Mouse (Mus musculus): ENCODE measurements at regions not wholly inside any gene's neighbourhood (a gene's known extent, or its start where the extent isn't known, plus 50 kb on each side); places are given as distances from the start of the nearest gene placed in this dataset.
"Not testable (repeated sequence)": the region's sequence is repeated elsewhere in the genome, so short reads cannot be mapped to it uniquely, and the experiment has no call there.

DNA sequence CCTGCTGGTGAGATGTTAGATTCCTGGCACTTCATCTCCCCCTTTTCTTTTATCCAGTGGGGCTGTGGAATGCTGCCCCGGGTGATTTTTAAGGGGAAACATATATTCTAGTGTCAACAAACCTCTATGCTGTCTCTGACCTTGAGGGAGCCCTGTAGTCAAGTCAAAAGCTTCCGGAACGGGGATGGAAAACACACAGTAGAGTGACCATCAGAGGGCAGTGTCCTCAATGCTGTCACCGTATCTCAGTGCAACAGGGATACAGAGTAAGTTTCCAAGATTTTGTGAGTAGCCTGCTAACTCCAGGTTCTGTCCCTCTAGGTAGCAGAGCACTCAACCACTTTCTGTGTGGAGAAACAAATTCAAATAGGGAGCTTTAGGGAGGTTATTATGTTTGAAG, 555.7 kb upstream of the BB014433 start:
- H3K4me3 ChIP-seq (ENCODE audit: low read depth, low read length): no peak overlapping the region
- H3K9ac ChIP-seq (replicated peaks; ENCODE audit: low read depth, low read length): no peak overlapping the region
- no peaks in the 10 kb centered on the region for H3K27me3 ChIP-seq (ENCODE audit: control insufficient read depth, insufficient read depth, low read length)
- no peak overlapping the region for H3K4me2 ChIP-seq (ENCODE audit: low read depth, low read length)
- WGBS: 77% methylated on average over 4 of the region's 4 CpGs
- no peaks in the 10 kb centered on the region for H3K36me3 ChIP-seq (ENCODE audit: control insufficient read depth, insufficient read depth, low read length)
- no peak for ATAC-seq (ENCODE audit: low read depth)
- H3K4me1 ChIP-seq (ENCODE audit: control insufficient read depth, insufficient read depth, low read length): no peaks in the 10 kb centered on the region
- no peaks in the 10 kb centered on the region for H3K9me3 ChIP-seq (ENCODE audit: control insufficient read depth, low read length)
- H3K27ac ChIP-seq (ENCODE audit: low read depth, low read length): no peak overlapping the region

DNA sequence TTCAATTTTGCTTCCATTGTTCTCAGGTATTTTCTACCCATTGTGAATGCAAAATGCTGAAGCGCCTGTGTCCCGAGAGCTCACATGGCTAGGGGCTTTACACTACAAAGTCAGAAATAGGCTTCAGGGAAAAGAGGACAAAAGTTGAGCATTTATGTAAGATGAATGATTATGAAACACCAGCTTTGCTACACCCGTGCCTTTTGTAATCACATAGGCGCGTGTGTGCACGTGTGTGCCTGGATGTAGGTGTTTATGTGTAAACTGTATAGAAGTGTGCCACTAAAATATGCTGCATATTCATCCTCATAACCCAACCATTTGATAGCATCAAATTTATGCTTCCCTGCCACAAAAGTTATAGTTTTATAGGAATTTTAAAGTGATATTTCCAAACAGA, 547.2 kb upstream of the BB014433 start:
- H3K9me3 ChIP-seq (ENCODE audit: control insufficient read depth, low read length): no peaks in the 10 kb centered on the region
- H3K27ac ChIP-seq (ENCODE audit: low read depth, low read length): no peak overlapping the region
- WGBS: 93% methylated on average over 6 of the region's 6 CpGs
- H3K4me2 ChIP-seq (ENCODE audit: low read depth, low read length): no peak overlapping the region
- H3K27me3 ChIP-seq (ENCODE audit: control insufficient read depth, insufficient read depth, low read length): no peaks in the 10 kb centered on the region
- no peaks in the 10 kb centered on the region for H3K4me1 ChIP-seq (ENCODE audit: control insufficient read depth, insufficient read depth, low read length)
- ATAC-seq (ENCODE audit: low read depth): no peak
- H3K36me3 ChIP-seq (ENCODE audit: control insufficient read depth, insufficient read depth, low read length): no peaks in the 10 kb centered on the region
- H3K9ac ChIP-seq (replicated peaks; ENCODE audit: low read depth, low read length): no peak overlapping the region
- H3K4me3 ChIP-seq (ENCODE audit: low read depth, low read length): no peak overlapping the region

DNA sequence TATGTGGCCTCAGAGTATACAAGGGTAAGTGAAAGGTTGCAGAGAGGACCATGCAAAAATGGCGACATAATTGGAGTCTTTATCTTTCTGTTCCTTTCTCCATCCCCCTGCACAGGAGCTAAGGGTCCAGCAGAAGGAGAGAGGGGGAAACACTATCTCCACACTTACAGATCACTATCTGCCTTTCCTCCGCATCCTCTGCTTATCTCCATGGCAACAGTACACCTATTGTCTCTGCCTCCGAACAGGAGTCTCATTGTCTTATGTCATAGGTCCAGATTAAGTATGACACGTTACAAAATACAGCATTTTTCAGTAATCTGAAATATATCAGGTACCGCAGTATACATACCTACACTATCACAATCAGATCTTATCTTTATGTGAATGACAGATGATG, 537.9 kb upstream of the BB014433 start:
- Histone ChIP-seq H3K4me2 (ENCODE audit: low read depth, low read length) (no peak overlapping the region), H3K36me3 (ENCODE audit: control insufficient read depth, insufficient read depth, low read length) (no peaks in the 10 kb centered on the region), H3K27me3 (ENCODE audit: control insufficient read depth, insufficient read depth, low read length) (no peaks in the 10 kb centered on the region), H3K4me3 (ENCODE audit: low read depth, low read length) (no peak overlapping the region), H3K9ac (replicated peaks; ENCODE audit: low read depth, low read length) (no peak overlapping the region), H3K9me3 (ENCODE audit: control insufficient read depth, low read length) (no peaks in the 10 kb centered on the region), H3K4me1 (ENCODE audit: control insufficient read depth, insufficient read depth, low read length) (no peaks in the 10 kb centered on the region), H3K27ac (ENCODE audit: low read depth, low read length) (no peak overlapping the region)
- WGBS: 62% methylated on average over 5 of the region's 5 CpGs
- ATAC-seq (ENCODE audit: low read depth): peak; percentile 66; the same call in 1 of the 2 replicates

DNA sequence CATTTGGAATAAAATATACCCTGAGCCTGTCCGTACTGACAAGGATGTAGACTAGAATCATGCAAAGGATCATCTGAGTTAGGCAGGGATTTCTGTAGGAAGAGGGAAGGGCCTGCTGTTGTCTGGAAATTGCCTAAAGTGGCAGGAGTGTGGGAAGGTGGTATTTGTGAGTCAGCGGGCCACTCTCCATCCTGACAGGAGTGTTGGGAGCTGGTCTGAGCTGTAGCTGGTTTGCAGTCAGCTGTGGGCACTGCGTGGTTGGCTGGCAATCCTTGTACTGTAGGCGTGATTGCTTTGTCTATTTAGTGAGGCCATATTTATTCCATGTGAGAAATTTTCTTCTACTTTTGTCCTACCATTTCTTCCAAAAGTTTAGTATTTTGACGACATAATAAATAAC, 524.2 kb upstream of the BB014433 start:
- WGBS: 86% methylated on average over 5 of the region's 5 CpGs
- Histone ChIP-seq H3K27ac (ENCODE audit: low read depth, low read length) (no peak overlapping the region), H3K36me3 (ENCODE audit: control insufficient read depth, insufficient read depth, low read length) (no peaks in the 10 kb centered on the region), H3K9ac (replicated peaks; ENCODE audit: low read depth, low read length) (no peak overlapping the region), H3K4me3 (ENCODE audit: low read depth, low read length) (no peak overlapping the region), H3K4me1 (ENCODE audit: control insufficient read depth, insufficient read depth, low read length) (no peaks in the 10 kb centered on the region), H3K9me3 (ENCODE audit: control insufficient read depth, low read length) (no peaks in the 10 kb centered on the region), H3K4me2 (ENCODE audit: low read depth, low read length) (no peak overlapping the region), H3K27me3 (ENCODE audit: control insufficient read depth, insufficient read depth, low read length) (no peaks in the 10 kb centered on the region)
- ATAC-seq (ENCODE audit: low read depth): no peak

DNA sequence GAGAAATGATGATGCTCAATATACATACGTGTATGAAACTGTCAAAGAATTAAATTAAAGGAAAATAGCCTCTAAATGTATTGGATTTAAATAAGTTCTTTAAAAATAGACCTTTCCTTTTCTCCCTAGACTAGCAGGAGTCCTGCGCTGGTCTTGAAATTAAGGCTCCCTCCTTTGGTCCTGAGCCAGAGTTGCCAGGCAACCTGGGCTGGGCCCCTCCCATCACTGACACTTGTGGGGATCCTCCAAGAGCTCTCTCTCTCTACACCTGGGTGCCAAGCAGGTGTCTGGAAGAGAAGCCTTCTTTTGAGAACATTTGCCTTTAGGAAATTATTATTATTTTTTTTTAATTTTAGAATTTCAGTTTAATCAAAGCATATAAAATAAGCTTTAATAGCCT, 521.9 kb upstream of the BB014433 start:
- Histone ChIP-seq H3K4me3 (ENCODE audit: low read depth, low read length) (no peak overlapping the region), H3K9me3 (ENCODE audit: control insufficient read depth, low read length) (no peaks in the 10 kb centered on the region)
- no peak for ATAC-seq (ENCODE audit: low read depth)

DNA sequence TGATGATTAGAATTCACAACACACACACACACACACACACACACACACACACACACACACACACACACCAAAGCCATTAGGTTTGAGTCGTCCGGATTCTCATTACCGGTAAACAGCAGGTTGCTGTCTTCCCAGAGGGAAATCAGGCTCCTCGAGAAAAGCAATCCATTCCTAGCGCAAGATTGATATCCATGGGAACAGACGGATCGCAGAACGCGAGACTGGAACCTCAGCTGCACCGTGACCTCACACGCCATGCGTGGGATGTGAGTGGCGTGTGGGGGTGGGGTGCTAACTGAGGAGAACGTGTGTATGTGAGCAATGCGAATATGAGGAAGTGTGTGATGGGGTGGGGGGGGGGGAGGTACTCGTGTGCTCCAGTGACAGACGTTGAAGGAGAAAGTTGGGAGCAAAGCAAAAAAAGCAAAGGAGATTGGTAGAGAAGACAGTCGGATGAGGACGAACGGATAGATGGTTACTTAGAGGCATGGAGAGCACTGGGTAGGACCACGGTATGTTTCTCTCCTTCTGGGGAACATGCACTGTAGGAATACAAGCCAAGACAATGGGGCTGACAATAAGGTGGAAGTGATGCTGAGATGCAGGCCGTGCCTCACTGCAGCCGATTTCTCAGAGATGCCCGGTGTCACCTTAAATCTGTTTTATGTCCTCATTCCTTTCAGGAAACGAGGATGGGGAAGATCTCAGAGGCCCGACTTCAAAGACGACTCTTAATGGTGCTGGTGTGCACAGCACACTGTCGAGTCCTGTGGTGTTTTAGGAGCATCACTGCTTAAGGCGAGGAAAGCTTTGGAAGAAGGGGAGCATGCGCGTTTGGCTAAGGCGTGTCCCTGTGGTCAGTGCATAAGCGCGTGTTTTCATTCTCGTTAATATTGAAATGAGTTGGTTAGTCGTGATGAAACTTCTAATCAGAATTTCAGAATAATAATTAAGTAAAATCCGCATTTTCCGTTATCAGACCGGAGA, 516.7 kb upstream of the BB014433 start:
- 64% methylated on average over 39 of the region's 39 CpGs for WGBS
- no peaks in the 10 kb centered on the region for H3K9me3 ChIP-seq (ENCODE audit: control insufficient read depth, low read length)
- H3K4me1 ChIP-seq (ENCODE audit: control insufficient read depth, insufficient read depth, low read length): no peaks in the 10 kb centered on the region
- no peak overlapping the region for H3K9ac ChIP-seq (replicated peaks; ENCODE audit: low read depth, low read length)
- no peak overlapping the region for H3K4me3 ChIP-seq (ENCODE audit: low read depth, low read length)
- no peak overlapping the region for H3K4me2 ChIP-seq (ENCODE audit: low read depth, low read length)
- peak; percentile 80 for ATAC-seq (ENCODE audit: low read depth)
- H3K27me3 ChIP-seq (ENCODE audit: control insufficient read depth, insufficient read depth, low read length): no peaks in the 10 kb centered on the region
- no peaks in the 10 kb centered on the region for H3K36me3 ChIP-seq (ENCODE audit: control insufficient read depth, insufficient read depth, low read length)
- H3K27ac ChIP-seq (ENCODE audit: low read depth, low read length): peak overlapping the region; percentile 28

More for the DNA sequence above, 521.9 kb upstream of the BB014433 start:
- Histone ChIP-seq H3K4me1 (ENCODE audit: control insufficient read depth, insufficient read depth, low read length) (no peaks in the 10 kb centered on the region), H3K36me3 (ENCODE audit: control insufficient read depth, insufficient read depth, low read length) (no peaks in the 10 kb centered on the region), H3K27ac (ENCODE audit: low read depth, low read length) (no peak overlapping the region), H3K27me3 (ENCODE audit: control insufficient read depth, insufficient read depth, low read length) (no peaks in the 10 kb centered on the region), H3K4me2 (ENCODE audit: low read depth, low read length) (no peak overlapping the region), H3K9ac (replicated peaks; ENCODE audit: low read depth, low read length) (no peak overlapping the region)
- 80% methylated on average over 2 of the region's 2 CpGs for WGBS

DNA sequence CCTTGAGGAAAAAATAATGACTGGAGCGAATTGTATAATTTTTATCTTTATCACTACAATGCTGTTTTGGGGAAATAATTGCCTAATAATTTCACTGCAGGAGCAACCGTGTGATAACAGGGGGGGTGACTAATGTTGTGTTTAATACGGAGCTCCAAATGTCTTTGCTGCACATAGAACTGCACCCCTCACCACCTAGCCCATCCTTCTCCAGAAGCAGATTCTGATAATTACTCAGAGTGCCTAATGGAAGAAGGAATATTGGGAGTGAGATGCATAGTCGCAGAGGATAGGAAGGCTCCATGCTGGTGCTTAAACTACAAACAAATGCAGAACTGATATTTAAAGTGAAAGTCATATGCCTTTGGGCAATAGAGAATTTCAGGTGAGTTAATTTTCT, 486.1 kb upstream of the BB014433 start:
- peak; percentile 56 for ATAC-seq (ENCODE audit: low read depth)
- H3K9me3 ChIP-seq (ENCODE audit: control insufficient read depth, low read length): no peaks in the 10 kb centered on the region
- 79% methylated on average over 4 of the region's 4 CpGs for WGBS

DNA sequence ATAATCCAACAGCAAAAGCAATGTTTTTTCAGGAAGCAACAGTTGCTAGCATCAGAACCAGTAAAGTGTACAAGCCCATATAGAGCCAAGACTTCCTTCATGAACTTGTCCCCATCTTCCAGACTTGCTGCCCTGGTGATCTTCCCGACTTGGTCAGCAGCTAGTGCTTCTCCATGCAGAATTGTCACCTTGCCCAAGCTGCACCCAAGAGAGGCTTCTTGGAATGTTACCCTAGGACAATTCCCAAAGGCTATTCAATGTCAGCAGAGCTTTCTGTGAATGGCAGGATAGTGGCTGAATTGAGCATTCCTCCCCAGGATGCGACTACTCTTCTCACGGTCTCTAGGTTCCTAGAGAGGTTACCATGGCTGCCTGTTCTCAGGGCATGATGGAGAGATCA, 479.6 kb upstream of the BB014433 start:
- H3K4me1 ChIP-seq (ENCODE audit: control insufficient read depth, insufficient read depth, low read length): no peaks in the 10 kb centered on the region
- H3K36me3 ChIP-seq (ENCODE audit: control insufficient read depth, insufficient read depth, low read length): no peaks in the 10 kb centered on the region
- H3K27ac ChIP-seq (ENCODE audit: low read depth, low read length): no peak overlapping the region
- H3K27me3 ChIP-seq (ENCODE audit: control insufficient read depth, insufficient read depth, low read length): no peaks in the 10 kb centered on the region
- no peak overlapping the region for H3K4me2 ChIP-seq (ENCODE audit: low read depth, low read length)
- ATAC-seq (ENCODE audit: low read depth): no peak
- H3K9me3 ChIP-seq (ENCODE audit: control insufficient read depth, low read length): no peaks in the 10 kb centered on the region
- WGBS: 96% methylated on average over 3 of the region's 3 CpGs
- H3K4me3 ChIP-seq (ENCODE audit: low read depth, low read length): no peak overlapping the region
- no peak overlapping the region for H3K9ac ChIP-seq (replicated peaks; ENCODE audit: low read depth, low read length)

More for the DNA sequence above, 486.1 kb upstream of the BB014433 start:
- Histone ChIP-seq H3K9ac (replicated peaks; ENCODE audit: low read depth, low read length) (no peak overlapping the region), H3K36me3 (ENCODE audit: control insufficient read depth, insufficient read depth, low read length) (no peaks in the 10 kb centered on the region), H3K27ac (ENCODE audit: low read depth, low read length) (no peak overlapping the region), H3K4me2 (ENCODE audit: low read depth, low read length) (no peak overlapping the region), H3K4me3 (ENCODE audit: low read depth, low read length) (no peak overlapping the region), H3K27me3 (ENCODE audit: control insufficient read depth, insufficient read depth, low read length) (no peaks in the 10 kb centered on the region), H3K4me1 (ENCODE audit: control insufficient read depth, insufficient read depth, low read length) (no peaks in the 10 kb centered on the region)

DNA sequence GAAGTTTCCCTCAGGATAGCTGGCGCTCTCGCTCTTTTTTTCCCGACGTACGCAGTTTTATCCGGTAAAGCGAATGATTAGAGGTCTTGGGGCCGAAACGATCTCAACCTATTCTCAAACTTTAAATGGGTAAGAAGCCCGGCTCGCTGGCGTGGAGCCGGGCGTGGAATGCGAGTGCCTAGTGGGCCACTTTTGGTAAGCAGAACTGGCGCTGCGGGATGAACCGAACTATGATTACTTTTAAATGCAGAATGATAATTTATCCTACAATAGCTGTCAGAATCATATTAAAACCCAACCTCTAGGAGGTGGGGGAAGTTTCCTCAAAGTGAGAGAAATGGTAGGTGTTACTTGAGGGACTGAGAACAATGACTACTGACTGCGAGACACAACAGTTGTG, 474.0 kb upstream of the BB014433 start:
- H3K27ac ChIP-seq (ENCODE audit: low read depth, low read length); H3K36me3 ChIP-seq (ENCODE audit: control insufficient read depth, insufficient read depth, low read length); H3K9me3 ChIP-seq (ENCODE audit: control insufficient read depth, low read length); H3K4me2 ChIP-seq (ENCODE audit: low read depth, low read length); ATAC-seq (ENCODE audit: low read depth); H3K4me3 ChIP-seq (ENCODE audit: low read depth, low read length); H3K9ac ChIP-seq (replicated peaks; ENCODE audit: low read depth, low read length); H3K4me1 ChIP-seq (ENCODE audit: control insufficient read depth, insufficient read depth, low read length); H3K27me3 ChIP-seq (ENCODE audit: control insufficient read depth, insufficient read depth, low read length): not testable (repeated sequence)
- 74% methylated on average over 17 of the region's 19 CpGs for WGBS
